Mouse (Mus musculus): Measurements from ENCODE around the gene Olfr877.

The Olfr877 gene

DNA sequence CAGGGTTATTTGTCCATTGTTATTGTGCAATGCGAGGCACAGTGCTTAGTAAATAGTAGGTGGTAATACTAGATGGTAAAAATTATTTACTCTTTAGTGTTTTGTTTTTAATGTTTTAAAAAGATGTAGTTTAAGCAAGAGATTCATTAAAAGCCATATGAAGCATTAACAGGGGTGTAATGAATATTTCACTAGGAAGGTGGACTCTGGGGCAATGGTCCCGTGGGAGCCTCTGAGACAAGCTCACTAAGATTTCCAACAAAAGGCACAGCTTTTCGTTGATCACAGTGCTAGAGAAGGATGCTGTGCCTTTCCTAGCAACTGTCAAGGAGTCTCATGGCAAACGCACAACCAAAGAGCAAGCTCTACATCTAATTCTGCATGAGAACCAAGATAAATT lies at the start of gene Olfr877:
Gene Olfr877, plus strand, starts transcription at position 301 of the 400 bp plus-strand sequence.
- no peak for DNase-seq (ENCODE audit: low read depth)

DNA sequence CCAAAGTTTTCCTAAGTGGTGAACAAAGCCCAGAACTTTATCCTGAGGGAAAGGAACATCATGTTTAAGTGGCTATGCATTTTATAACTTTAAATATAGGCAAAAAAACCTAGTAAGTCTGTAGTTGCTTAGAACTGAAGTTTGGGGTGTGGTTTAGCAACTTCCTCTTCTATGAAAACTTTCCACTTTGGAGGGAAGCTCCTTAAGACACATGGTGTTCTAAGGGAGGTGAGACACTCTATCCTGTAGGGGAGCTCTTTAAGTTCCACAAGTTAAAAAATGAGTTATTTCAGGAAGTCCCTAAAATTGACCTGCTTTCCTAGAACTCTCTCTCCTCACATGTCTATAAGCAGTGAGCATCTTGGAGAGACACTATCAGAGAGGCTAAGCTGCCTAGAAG lies 46.8 kb upstream of the Olfr877 start:
- DNase-seq (ENCODE audit: low read depth): no peak

DNA sequence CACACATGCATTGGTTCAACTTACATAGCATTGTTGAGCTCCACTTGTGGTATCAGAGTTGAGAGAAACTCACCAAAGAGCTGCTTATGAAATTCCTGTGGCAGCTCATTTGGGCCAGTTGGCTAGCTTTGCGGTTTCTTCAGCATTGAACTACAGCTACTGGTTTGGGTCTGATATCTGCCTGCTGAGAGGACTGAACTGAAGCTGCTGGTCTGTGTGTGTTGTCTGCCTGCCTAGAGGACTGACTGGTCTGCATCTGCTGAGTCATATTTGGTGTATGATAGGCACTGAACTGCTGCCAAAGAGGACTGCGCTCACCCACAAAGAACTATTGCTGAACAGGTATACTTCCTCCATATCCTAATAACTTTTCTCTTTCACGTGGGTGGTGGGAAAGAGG lies 45.6 kb upstream of the Olfr877 start:
- DNase-seq (ENCODE audit: low read depth): no peak

DNA sequence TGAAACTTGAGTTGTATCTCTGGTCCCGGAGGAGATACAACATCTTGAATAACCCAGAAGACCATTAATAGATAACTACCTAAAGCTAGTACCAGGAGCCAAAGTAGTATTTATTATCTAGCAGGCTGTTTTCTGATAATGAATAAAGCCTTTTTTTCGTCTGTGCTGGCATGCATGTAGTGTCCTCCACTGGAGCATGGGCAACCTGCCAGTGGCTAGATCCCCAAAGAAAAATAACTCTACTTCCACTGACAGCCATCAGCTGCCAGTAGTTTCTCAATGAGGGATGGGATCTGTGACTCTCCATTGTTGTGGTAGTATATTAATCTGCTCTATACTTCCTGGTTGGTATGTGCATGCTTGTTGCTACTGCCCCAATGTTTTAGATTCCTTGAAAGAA lies 45.1 kb upstream of the Olfr877 start:
- DNase-seq (ENCODE audit: low read depth): no peak

DNA sequence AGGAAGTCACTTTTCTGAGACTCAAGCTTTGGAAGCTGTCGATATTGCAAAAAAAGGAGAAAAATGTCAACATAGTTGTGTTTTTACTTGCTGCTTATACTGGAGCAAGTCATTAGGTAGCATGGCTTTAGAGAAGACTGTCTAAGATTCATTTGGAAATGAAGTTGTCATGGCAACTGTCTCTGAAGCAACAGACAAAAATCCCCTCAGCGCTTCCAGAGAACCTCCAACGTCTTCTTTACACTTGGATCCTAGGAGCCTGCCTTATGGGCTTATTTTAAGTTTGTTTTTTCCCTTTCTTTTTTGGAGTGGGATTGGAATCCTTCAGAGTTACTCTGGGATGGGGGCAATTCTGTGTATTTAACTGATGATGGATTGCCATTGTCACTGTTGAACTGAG lies 39.4 kb upstream of the Olfr877 start:
- no peak for DNase-seq (ENCODE audit: low read depth)

DNA sequence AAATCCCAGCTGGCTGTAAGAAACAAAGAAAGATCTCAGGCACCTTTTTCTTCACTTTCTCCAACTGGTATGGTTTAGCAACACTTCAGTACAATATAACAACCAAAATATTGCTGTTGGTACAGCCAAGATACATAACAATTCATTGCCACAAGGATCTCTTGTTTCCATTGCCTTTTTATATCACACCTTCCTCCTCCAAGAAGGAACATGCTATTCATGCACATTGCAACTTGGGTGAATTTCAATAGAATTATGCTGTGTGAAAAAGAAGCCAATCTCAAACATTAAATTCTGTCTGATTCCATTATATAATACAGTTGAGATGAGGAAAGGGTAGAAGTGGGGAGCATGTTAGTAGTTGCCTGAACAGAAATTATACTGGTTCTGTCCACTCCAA lies 24.2 kb upstream of the Olfr877 start:
- DNase-seq (ENCODE audit: low read depth): no peak

DNA sequence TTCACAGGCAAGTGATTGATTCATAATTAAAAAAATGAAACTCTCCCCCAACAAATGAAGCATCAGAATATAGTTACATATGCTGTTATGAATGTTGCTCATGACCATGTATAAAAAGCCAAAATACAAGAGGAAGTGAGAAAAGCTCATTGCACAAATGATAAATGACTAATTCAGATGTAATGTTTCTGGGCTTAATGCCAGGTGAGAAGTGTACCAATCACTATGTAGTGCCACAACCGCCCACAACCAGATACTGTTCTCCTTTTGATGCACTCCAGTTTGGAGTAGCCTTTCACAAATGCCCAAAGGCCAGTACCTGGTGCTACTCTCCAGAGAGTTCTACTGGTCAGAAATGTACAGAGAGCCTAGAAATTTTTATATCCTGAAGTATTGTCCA lies 20.7 kb upstream of the Olfr877 start:
- no peak for DNase-seq (ENCODE audit: low read depth)

DNA sequence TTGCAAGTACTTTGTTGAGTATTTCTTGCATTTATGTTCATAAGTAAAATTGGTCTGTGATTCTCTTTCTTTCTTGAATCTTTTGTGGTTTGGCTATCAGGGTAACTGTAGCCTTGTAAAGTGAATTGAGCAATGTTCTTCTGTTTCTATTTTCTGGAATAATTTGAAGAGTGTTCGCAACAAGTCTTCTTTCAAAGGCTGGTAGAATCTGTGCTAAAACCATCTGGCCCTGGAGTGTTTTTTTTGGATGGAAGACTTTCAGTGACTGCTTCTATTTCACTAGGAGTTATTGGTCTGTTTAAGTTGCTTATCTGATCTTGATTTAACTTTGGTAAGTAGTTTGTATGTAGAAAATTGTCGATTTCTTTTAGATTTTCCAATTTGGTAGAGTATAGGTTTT lies 4.8 kb upstream of the Olfr877 start:
- DNase-seq (ENCODE audit: low read depth): no peak

DNA sequence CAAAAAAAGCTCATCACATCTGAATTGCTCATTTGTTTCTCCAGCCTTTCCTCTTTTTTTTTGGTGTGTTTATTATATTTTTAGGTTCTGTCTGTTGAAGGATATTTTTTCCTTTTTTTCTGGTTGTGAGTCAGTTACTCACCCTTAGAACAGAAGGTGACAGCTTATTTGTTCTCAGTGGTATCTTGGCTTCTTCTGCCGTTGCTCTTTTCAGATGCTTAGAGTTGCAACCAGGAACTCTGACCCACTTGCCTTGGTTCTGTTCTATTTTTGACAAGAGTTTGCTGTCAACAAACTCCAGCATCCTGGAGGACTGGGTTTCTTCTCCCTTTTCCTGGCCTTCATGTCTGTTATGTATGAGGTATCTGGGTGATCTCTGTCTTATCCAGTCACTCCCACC lies 9.3 kb downstream of the Olfr877 start:
- DNase-seq (ENCODE audit: low read depth): no peak

DNA sequence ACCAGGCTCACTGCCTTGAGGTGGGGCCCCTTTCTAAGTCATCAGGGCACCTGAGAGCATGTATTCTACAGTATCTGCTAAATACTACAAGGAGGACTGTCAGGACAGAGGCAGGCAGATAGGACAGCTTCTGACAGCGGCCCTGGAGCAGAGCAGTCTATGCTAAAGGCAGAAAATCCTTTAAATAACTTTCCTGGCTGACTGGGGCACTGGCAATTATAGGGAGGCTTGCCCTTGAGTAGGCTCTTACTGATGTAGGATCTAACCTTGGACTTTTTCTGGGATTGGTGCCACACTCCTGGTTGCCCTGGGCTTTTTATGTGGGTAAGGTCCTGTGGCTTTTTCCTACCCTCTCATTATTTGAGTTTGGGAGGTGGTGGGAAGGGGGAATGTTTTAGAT lies 16.2 kb downstream of the Olfr877 start:
- DNase-seq (ENCODE audit: low read depth): no peak

DNA sequence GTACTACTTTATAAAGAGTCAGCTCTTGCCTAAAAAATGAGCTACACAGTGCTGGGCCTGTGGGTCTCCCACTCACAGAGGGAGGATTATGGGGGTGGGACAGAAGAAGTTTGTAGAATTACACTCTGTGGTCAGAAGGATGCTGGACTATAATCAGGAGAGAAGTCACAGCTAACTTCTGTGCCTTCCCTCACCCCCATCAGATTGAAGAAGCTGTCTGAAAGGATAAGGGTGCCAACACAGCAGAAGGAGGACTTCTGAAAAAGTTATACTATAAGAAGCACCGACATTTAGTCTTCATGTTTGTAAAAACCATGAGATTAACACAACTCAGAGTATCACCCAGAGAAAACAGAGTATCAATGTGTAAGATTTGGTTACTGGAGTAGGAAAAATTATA lies 17.0 kb downstream of the Olfr877 start:
- DNase-seq (ENCODE audit: low read depth): no peak

DNA sequence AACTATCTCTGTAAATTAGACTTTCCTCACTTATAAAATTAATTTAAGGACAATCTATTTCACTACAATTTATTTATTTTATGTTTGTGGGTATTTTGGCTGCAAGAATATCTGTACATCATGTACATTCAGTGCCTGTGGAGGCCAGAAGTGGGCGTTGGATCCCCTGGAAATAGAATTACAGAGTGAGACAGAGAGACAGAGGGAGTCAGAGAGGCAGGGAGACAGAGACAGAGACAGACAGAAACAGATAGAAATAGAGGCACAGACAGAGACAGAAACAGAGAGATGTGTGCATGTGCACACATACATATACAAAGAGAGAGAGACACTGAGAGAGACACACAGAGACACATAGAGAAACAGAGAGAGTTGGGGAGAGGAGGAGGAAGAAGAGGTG lies 17.5 kb downstream of the Olfr877 start:
- no peak for DNase-seq (ENCODE audit: low read depth)

DNA sequence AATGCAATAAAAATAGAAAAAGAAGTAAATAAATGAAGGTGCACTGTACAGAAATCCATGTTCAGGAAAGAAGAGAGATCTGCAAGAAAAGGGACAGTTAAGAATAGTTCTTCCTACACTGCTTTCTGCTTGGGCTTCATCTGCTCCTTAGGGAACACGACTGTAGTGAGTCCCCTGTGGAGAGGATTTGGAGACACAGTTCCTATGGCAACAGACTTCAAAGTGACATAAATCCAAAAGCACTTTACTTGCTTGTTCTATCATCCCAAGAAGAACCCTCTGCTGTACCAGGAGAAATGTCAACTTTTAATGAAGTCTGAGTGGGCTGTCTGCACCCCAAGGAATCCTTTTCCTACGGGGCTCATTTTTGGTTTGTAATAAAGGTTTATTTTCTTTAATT lies 36.9 kb downstream of the Olfr877 start:
- DNase-seq (ENCODE audit: low read depth): no peak

DNA sequence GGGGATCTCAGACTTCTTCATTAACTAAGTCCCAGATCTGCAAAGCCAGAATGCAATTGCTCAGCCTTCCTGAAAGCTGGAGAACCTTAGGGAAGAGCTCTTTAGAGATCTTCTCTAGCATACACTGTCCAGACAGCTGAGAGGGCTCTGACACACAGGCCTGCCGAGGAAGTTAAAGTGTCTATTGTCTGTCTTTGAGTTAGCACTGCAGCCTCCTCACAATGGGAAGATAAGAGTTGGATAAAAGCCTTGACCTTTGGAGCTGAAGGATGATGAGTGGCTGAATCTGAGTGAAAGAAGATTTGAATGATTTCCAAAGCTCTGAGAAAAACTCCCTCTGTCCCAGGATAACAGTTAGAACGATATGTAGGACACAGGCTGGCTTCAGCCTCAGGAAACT lies 42.6 kb downstream of the Olfr877 start, which contains the start of gene Olfr145:
Gene Olfr145, plus strand, starts transcription at position 64 of the 400 bp plus-strand sequence.
- DNase-seq (ENCODE audit: low read depth): no peak

DNA sequence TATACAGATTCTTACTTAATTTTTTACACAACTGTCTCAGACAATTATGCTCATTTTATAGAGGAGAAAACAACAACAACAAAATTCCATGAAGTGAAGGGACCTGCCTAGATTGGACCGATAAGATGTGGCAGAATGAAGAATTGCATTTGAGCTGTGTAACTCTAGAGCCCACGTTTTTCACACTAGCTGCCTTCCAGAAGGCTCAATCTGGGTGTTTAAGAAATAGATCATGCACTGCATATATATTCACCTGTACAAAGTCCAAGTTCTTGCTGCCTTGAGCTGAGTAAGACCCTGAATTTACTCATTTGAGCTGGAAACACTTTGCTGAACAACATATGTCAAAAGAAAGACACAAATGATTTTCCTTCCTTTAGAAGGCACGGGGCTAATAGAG lies 51.5 kb downstream of the Olfr877 start:
- no peak for DNase-seq (ENCODE audit: low read depth)

Measured in c-Kit-positive CD71-positive TER-119-negative erythroid progenitor cells, embryonic 14.5 days (primary cell).